ENCODE assay signal across 11 mouse cellular contexts in the genomic region with DNA sequence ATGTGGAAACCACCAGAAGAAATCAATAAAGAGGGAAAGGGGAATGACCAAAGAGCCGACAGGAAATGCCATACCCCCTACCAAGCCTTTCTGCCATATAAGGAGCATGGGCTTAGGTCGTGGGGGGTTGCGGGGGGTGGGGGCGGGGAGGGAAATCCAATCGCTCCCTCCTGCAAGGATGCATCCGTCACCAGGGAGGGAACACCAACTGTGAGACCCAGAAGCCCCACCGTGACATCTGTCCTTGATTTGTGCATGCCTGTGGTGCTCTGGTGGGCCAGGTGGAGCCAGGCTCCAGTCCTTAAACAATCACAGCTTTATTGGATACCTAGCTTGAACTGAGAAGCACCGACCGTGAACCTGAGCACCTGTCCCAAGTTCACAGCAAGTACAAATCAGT. TPM values are rescaled to one million over a fixed set of nuclear protein-coding genes. Genes with fewer than 3 reads are reported as not detected.
DNase-seq lines count a peak whose midpoint lies in the region; ATAC-seq and TF ChIP-seq lines count a peak whose summit lies in the region.
"Had no signal": no experiment of that assay in that cellular context is flagged by ENCODE, and none has a peak within 500 bp of the region (broad histone marks: within the 10 kb centered on the region; RNA-seq: fewer than 3 reads in every experiment).

No protein-coding gene starts in this region.

- H3K9me3 ChIP-seq in hindbrain, embryonic 12.5 days (replicated peaks), result no peaks in the 10 kb centered on the region
- no peaks in the 10 kb centered on the region for H3K9me3 ChIP-seq in hindbrain, embryonic 11.5 days (ENCODE audit: control insufficient read depth, low read length)
- no peaks in the 10 kb centered on the region for H3K9me3 ChIP-seq in hindbrain, embryonic 13.5 days
- H3K9me3 ChIP-seq in liver, postnatal 0 days (ENCODE audit: low read length), result no peaks in the 10 kb centered on the region

- no peak overlapping the region for H3K9ac ChIP-seq in hindbrain, embryonic 12.5 days
- H3K9ac ChIP-seq in hindbrain, embryonic 11.5 days (ENCODE audit: low read depth, low read length), result no peak overlapping the region
- no peak overlapping the region for H3K9ac ChIP-seq in hindbrain, embryonic 13.5 days
- H3K9ac ChIP-seq in liver, postnatal 0 days (replicated peaks), result no peak overlapping the region

- H3K27ac ChIP-seq in hindbrain, embryonic 12.5 days, result 0 out of 2 replicates have a peak overlapping the region, but pooled peaks have one; percentile 0
- H3K27ac ChIP-seq in hindbrain, embryonic 11.5 days (ENCODE audit: low read depth, low read length), result no peak overlapping the region
- peak overlapping the region; percentile 56 for H3K27ac ChIP-seq in hindbrain, embryonic 13.5 days
- H3K27ac ChIP-seq in liver, postnatal 0 days (ENCODE audit: low read depth), result peak overlapping the region; percentile 55

- no peaks in the 10 kb centered on the region for H3K27me3 ChIP-seq in hindbrain, embryonic 12.5 days
- H3K27me3 ChIP-seq in hindbrain, embryonic 11.5 days (ENCODE audit: control insufficient read depth, insufficient read depth, low read length), result no peaks in the 10 kb centered on the region
- no peaks in the 10 kb centered on the region for H3K27me3 ChIP-seq in hindbrain, embryonic 13.5 days
- no peaks in the 10 kb centered on the region for H3K27me3 ChIP-seq in liver, postnatal 0 days (ENCODE audit: insufficient read depth, low read length)
- H3K27me3 ChIP-seq: CH12.LX had no signal

- peaks cover 39% of the 10 kb centered on the region for H3K4me1 ChIP-seq in hindbrain, embryonic 12.5 days
- peaks cover 9% of the 10 kb centered on the region for H3K4me1 ChIP-seq in hindbrain, embryonic 11.5 days (replicated peaks; ENCODE audit: control insufficient read depth, insufficient read depth, low read length)
- peaks cover 41% of the 10 kb centered on the region for H3K4me1 ChIP-seq in hindbrain, embryonic 13.5 days (replicated peaks)
- peaks cover 27% of the 10 kb centered on the region for H3K4me1 ChIP-seq in liver, postnatal 0 days (ENCODE audit: insufficient read depth)

- H3K4me2 ChIP-seq in hindbrain, embryonic 12.5 days (replicated peaks), result 0 out of 2 replicates have a peak overlapping the region, but pooled peaks have one; percentile 3
- H3K4me2 ChIP-seq in hindbrain, embryonic 11.5 days (replicated peaks; ENCODE audit: low read depth, low read length), result no peak overlapping the region
- H3K4me2 ChIP-seq in hindbrain, embryonic 13.5 days, result 0 out of 2 replicates have a peak overlapping the region, but pooled peaks have one; percentile 8
- H3K4me2 ChIP-seq in liver, postnatal 0 days (ENCODE audit: low read depth, low read length), result peak overlapping the region; percentile 13; the same call in 1 of the 2 replicates

- no peak for ATAC-seq in hindbrain, embryonic 12.5 days (ENCODE audit: low FRiP score)
- no peak for ATAC-seq in hindbrain, embryonic 11.5 days (ENCODE audit: low FRiP score)
- ATAC-seq in hindbrain, embryonic 13.5 days (ENCODE audit: low FRiP score), result no peak
- 0 out of 2 replicates have a peak, but pooled peaks have one; percentile 28 for ATAC-seq in liver, postnatal 0 days

- no peaks in the 10 kb centered on the region for H3K36me3 ChIP-seq in hindbrain, embryonic 12.5 days
- no peaks in the 10 kb centered on the region for H3K36me3 ChIP-seq in hindbrain, embryonic 11.5 days (ENCODE audit: control insufficient read depth, insufficient read depth, low read length)
- no peaks in the 10 kb centered on the region for H3K36me3 ChIP-seq in hindbrain, embryonic 13.5 days
- H3K36me3 ChIP-seq in liver, postnatal 0 days (replicated peaks; ENCODE audit: insufficient read depth, low read length), result no peaks in the 10 kb centered on the region

- WGBS in hindbrain, embryonic 12.5 days, result 27% methylated on average over 9 of the region's 9 CpGs
- WGBS in hindbrain, embryonic 11.5 days, result 17% methylated on average over 9 of the region's 9 CpGs
- WGBS in hindbrain, embryonic 13.5 days, result 14% methylated on average over 9 of the region's 9 CpGs
- 13% methylated on average over 9 of the region's 9 CpGs for WGBS in liver, postnatal 0 days (ENCODE audit: insufficient replicate concordance)

- no peak overlapping the region for H3K4me3 ChIP-seq in hindbrain, embryonic 12.5 days
- H3K4me3 ChIP-seq in hindbrain, embryonic 11.5 days (ENCODE audit: low read depth, low read length), result no peak overlapping the region
- no peak overlapping the region for H3K4me3 ChIP-seq in hindbrain, embryonic 13.5 days
- H3K4me3 ChIP-seq in liver, postnatal 0 days (ENCODE audit: low read depth, low read length), result no peak overlapping the region

- no peak for TF ChIP-seq EP300 in liver, postnatal 0 days (IDR thresholded peaks at IDR 0.05; ENCODE audit: low read depth)

- no peak for DNase-seq in hindbrain, embryonic 11.5 days (ENCODE audit: low spot score)
- DNase-seq in embryo, embryonic 10.5 days (ENCODE audit: low spot score), result peak; percentile 52
- no peak for DNase-seq in liver, postnatal 0 days
- DNase-seq in adrenal gland, postnatal 25 days, result no peak
- DNase-seq in ovary, postnatal 14 days (ENCODE audit: low spot score), result no peak
- DNase-seq in testis, postnatal 10 days (ENCODE audit: low spot score), result no peak
- DNase-seq: lung, adult 18-20 months had no signal

- TF ChIP-seq CTCF in liver, postnatal 0 days (IDR thresholded peaks at IDR 0.05; ENCODE audit: low read depth), result no peak

RNA-seq across cellular contexts. Expression of a gene that starts 24.7 kb away (rescaled TPM):
- 38.3 and 43.1 TPM in 2 replicates for polyA plus RNA-seq in hindbrain, embryonic 12.5 days (2016; fragmentation: Nextera tagmentation; extraction: Ambion mirVana)
- 30.9 and 31.5 TPM in 2 replicates for polyA plus RNA-seq in hindbrain, embryonic 11.5 days (2014; fragmentation: Nextera tagmentation; extraction: Ambion mirVana)
- polyA plus RNA-seq in hindbrain, embryonic 13.5 days (2015; fragmentation: Nextera tagmentation; extraction: Ambion mirVana), result 20.1 and 22.5 TPM in 2 replicates
- 8.9 and 10.2 TPM in 2 replicates for polyA plus RNA-seq in liver, postnatal 0 days (2015; fragmentation: Nextera tagmentation; extraction: Ambion mirVana)
- total RNA-seq in adrenal gland, postnatal 25 days (2021), result 48.5 and 66.0 TPM in 2 replicates
- total RNA-seq: hematopoietic stem cell, adult 5-6 weeks had no signal
